Mouse (Mus musculus) C2C12 (cell line): ENCODE measurements around the gene Rbfox3.

ENCODE experiments used
- CEBPB ChIP-seq: IDR thresholded peaks from one replicate; pipeline ENCODE4 v1.6.1; 2011; ENCODE audit warnings: low read depth, mild to moderate bottlenecking, control low read depth, moderate library complexity
- CTCF ChIP-seq: IDR thresholded peaks from one replicate; pipeline ENCODE4 v1.5.1; 2011; ENCODE audit not compliant: control insufficient read depth, insufficient read depth, insufficient read length
- MYOG ChIP-seq: IDR thresholded peaks from one replicate; pipeline ENCODE4 v1.6.1; 2011; ENCODE audit not compliant: control insufficient read depth, insufficient read length; ENCODE audit errors: extremely low read depth
- USF1 ChIP-seq: IDR thresholded peaks from one replicate; pipeline ENCODE4 v1.6.1; 2011; ENCODE audit warnings: low read depth, mild to moderate bottlenecking, control low read depth, moderate library complexity

DNA sequence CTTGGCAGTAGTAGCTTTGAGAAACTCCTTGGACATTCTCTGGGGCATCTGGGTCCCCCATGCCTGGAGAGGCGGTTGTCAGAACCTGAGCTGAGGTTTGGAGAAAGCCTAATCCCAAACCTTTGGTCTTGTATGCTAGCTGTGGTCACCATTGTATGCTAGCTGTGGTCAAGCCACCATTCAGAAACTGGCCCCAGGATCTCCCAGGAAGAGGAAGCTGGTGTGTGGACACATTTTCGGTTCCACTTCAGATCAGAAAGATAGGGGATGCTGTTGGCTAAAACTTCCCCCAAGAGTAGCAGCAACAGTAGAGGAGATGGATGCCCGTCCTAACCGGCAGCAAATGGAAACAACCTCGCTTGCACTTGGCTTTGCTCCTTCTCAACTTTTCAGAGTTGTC is 337.0 kb downstream of the Rbfox3 start:
- TF ChIP-seq CTCF (no peak), CEBPB (no peak), USF1 (no peak), MYOG (no peak)
